ENCODE assay signal across 8 mouse cellular contexts in genomic region chr4:41614156-41614555, GRCm38 (mm10). TPM values are rescaled to one million over a fixed set of nuclear protein-coding genes. Genes with fewer than 3 reads are reported as not detected.
DNase-seq lines count a peak whose midpoint lies in the region; ATAC-seq and TF ChIP-seq lines count a peak whose summit lies in the region.

No protein-coding gene starts in this region.

- H3K4me1 ChIP-seq in heart, postnatal 0 days (ENCODE audit: control insufficient read depth, insufficient read depth): no peaks in the 10 kb centered on the region

- no peak overlapping the region for H3K4me2 ChIP-seq in heart, postnatal 0 days (ENCODE audit: low read depth, low read length)

- H3K9ac ChIP-seq in heart, postnatal 0 days (replicated peaks; ENCODE audit: low read depth, low read length): no peak overlapping the region

- no peak for ATAC-seq in heart, postnatal 0 days (ENCODE audit: insufficient read depth, low read depth)

- H3K27ac ChIP-seq in heart, postnatal 0 days (ENCODE audit: low read depth): no peak overlapping the region
- H3K27ac ChIP-seq in layer of hippocampus, adult 2 months: peak overlapping the region; percentile 79; the same call in 1 of the 2 replicates

- peak; percentile 94 for TF ChIP-seq CTCF in heart, postnatal 0 days (IDR thresholded peaks at IDR 0.05; ENCODE audit: low read depth)
- peak; percentile 99 for TF ChIP-seq CTCF in layer of hippocampus, adult 2 months (conservative IDR thresholded peaks at IDR 0.05)

- no peak overlapping the region for H3K4me3 ChIP-seq in heart, postnatal 0 days (ENCODE audit: low read depth, low read length)
- no peak overlapping the region for H3K4me3 ChIP-seq in layer of hippocampus, adult 2 months

- WGBS in heart, postnatal 0 days: 12% methylated on average over 7 of the region's 7 CpGs

- no peaks in the 10 kb centered on the region for H3K36me3 ChIP-seq in heart, postnatal 0 days (replicated peaks; ENCODE audit: control insufficient read depth, insufficient read depth, low read length)

- no peak for TF ChIP-seq EP300 in heart, postnatal 0 days (IDR thresholded peaks at IDR 0.05; ENCODE audit: low read depth)

- peak; percentile 62 to 64 for DNase-seq in CD8-positive naive resting alpha-beta T cell, adult 2 months (ENCODE audit: low read depth in 2 of 2, low spot score in 2 of 2)
- DNase-seq in adrenal gland, adult 8-10 months: peak; percentile 42
- peak; percentile 91 for DNase-seq in embryo, embryonic 10.5 days (ENCODE audit: low spot score)
- peak; percentile 75 for DNase-seq in heart, postnatal 0 days (ENCODE audit: low spot score)
- DNase-seq in layer of hippocampus, adult 2 months (ENCODE audit: low spot score in 2 of 2): peak; percentile 86 to 89
- DNase-seq in lung, postnatal 14 days: peak; percentile 90
- DNase-seq in retina, embryonic 14.5 days (ENCODE audit: low spot score): peak; percentile 92
- peak; percentile 52 for DNase-seq in urinary bladder, postnatal 10 days (ENCODE audit: low spot score)

- peaks cover 10% of the 10 kb centered on the region; the same call in 1 of the 2 replicates for H3K27me3 ChIP-seq in heart, postnatal 0 days (ENCODE audit: control insufficient read depth, insufficient read depth, low read length)

- no peaks in the 10 kb centered on the region for H3K9me3 ChIP-seq in heart, postnatal 0 days (replicated peaks; ENCODE audit: control insufficient read depth, low read length)

RNA-seq across cellular contexts. Expression of gene Enho, which starts 26.0 kb away (rescaled TPM):
- 1 to 10 TPM; 3.8 to 5.6 (median 4.9) TPM for total RNA-seq in adrenal gland, adult 8-10 months (2022)
- 5.8 and 12.7 TPM in 2 replicates for total RNA-seq in heart, postnatal 0 days (2014; rRNA removed; ENCODE audit: low replicate concordance)
- polyA plus RNA-seq in heart, postnatal 0 days (2015; fragmentation: Nextera tagmentation; extraction: Ambion mirVana): 4.0 and 4.3 TPM in 2 replicates
- total RNA-seq in layer of hippocampus, adult 2 months (2021): 10 to 100 TPM; 59.7 to 62.0 TPM

RNA-seq across cellular contexts. Expression of gene Dnaic1, which starts 44.6 kb away (rescaled TPM):
- under 1 TPM in 3 of 4 experiments, not detected in 1; 0.49 to 0.94 (median 0.86) TPM for total RNA-seq in adrenal gland, adult 8-10 months (2022)
- 2.2 and 12.9 TPM in 2 replicates for total RNA-seq in heart, postnatal 0 days (2014; rRNA removed; ENCODE audit: low replicate concordance)
- 1.8 and 2.1 TPM in 2 replicates for polyA plus RNA-seq in heart, postnatal 0 days (2015; fragmentation: Nextera tagmentation; extraction: Ambion mirVana)
- 1 to 10 TPM; 7.7 to 8.3 TPM for total RNA-seq in layer of hippocampus, adult 2 months (2021)

RNA-seq across cellular contexts. Expression of gene Fam219a, which starts 44.8 kb away (rescaled TPM):
- total RNA-seq in adrenal gland, adult 8-10 months (2022): 10 to 100 TPM; 21.1 to 33.4 (median 27.0) TPM
- total RNA-seq in heart, postnatal 0 days (2014; rRNA removed; ENCODE audit: low replicate concordance): 4.0 and 10.7 TPM in 2 replicates
- 2.3 and 3.1 TPM in 2 replicates for polyA plus RNA-seq in heart, postnatal 0 days (2015; fragmentation: Nextera tagmentation; extraction: Ambion mirVana)
- 100 to 1,000 TPM; 153 to 157 TPM for total RNA-seq in layer of hippocampus, adult 2 months (2021)

Comparison
In these comparisons a context has a peak if more than half of its experiments do, and no peak if none do; other contexts are left out.
1. DNase-seq: peak in every context shown above with its lines; median percentile 92 in retina, embryonic 14.5 days; 91 in embryo, embryonic 10.5 days; 90 in lung, postnatal 14 days; 88 in layer of hippocampus, adult 2 months; 75 in heart, postnatal 0 days; 63 in CD8-positive naive resting alpha-beta T cell, adult 2 months; 52 in urinary bladder, postnatal 10 days; 42 in adrenal gland, adult 8-10 months.
2. RNA of gene Fam219a, which starts 44.8 kb away (total RNA-seq): 153 to 157 TPM in layer of hippocampus, adult 2 months; 21.1 to 33.4 TPM in adrenal gland, adult 8-10 months and 4.0 to 10.7 TPM in heart, postnatal 0 days; every median in the first group is over 4 times any median in the second.